Mouse (Mus musculus) erythroblast, embryonic 14.5 days (primary cell): ENCODE data around the gene Skil.

Source experiments
- GATA1 ChIP-seq: IDR thresholded peaks from 2 replicates; pipeline ENCODE4 v1.6.1; 2012; ENCODE audit warnings: low read length, inconsistent platforms, mixed read lengths
- TAL1 ChIP-seq: IDR thresholded peaks from 3 replicates; pipeline ENCODE4 v1.6.1; 2012; ENCODE audit warnings: low read length, inconsistent platforms, mixed read lengths

GRCm38 (mm10) chr3:31148595-31148994 lies 53.7 kb downstream of the Skil start:
- TF ChIP-seq GATA1 (no peak), TAL1 (no peak)
